Mouse (Mus musculus): Measurements from ENCODE around the gene B830017H08Rik. TPM values are rescaled to one million over a fixed set of nuclear protein-coding genes. Genes with fewer than 3 reads are reported as not detected.

Gene B830017H08Rik
- polyA plus RNA-seq, 1 experiment from 2014 or later, result 3.8 TPM

DNA sequence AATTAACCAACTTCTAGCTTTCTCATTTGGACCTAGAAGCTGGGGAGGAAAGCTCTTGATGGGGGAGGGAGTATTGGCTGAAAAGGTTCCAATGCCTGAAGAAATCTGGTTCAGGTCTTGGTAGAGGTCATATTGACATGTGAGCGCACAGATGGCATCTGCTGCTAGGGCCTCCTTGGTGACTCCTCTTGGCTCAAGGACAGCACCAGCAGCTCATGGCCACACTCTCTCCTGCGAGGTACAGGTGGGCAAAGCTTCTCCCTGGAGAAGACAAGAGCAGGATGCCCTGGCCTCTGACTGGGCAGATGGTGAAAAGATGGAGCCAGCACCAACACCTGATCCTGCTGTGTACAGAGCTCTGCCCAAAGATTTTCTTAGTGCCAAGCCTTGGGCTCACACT lies 6.4 kb upstream of the B830017H08Rik start:
- H3K36me3 ChIP-seq (ENCODE audit: control insufficient read depth, insufficient read depth, low read length), result no peaks in the 10 kb centered on the region
- 83% methylated on average over 2 of the region's 2 CpGs for WGBS
- H3K9me3 ChIP-seq (replicated peaks; ENCODE audit: control insufficient read depth, low read length, poor library complexity, severe bottlenecking), result no peaks in the 10 kb centered on the region
- H3K4me1 ChIP-seq (ENCODE audit: control insufficient read depth, insufficient read depth, low read length), result no peaks in the 10 kb centered on the region
- no peak overlapping the region for H3K27ac ChIP-seq (ENCODE audit: low read length)
- no peak for ATAC-seq
- H3K27me3 ChIP-seq (ENCODE audit: control insufficient read depth, insufficient read depth, low read depth, low read length), result peaks cover 11% of the 10 kb centered on the region
- H3K4me2 ChIP-seq (ENCODE audit: low read length), result no peak overlapping the region
- H3K9ac ChIP-seq (ENCODE audit: low read depth, low read length), result no peak overlapping the region
- no peak overlapping the region for H3K4me3 ChIP-seq (ENCODE audit: low read depth, low read length)

DNA sequence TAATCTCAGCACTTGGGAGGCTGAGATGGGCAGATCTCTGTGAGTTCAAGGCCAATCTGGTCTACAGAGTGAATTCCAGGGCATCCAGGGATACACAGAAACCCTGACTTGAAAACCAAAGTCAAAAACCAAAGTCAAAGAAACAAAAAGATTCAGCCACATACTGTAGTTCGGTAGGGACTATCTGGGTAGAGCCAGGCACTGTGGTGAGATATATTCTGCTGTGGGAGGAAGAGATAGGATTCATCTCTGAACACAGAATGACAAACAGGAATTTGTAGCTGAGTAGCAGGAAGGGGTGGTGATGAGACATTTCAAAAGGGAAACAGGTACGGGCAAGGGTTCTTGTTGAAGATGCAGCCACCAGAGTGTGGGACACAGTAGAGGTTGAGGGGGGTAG lies 4.7 kb upstream of the B830017H08Rik start:
- ATAC-seq, result no peak
- H3K9me3 ChIP-seq (replicated peaks; ENCODE audit: control insufficient read depth, low read length, poor library complexity, severe bottlenecking), result no peaks in the 10 kb centered on the region
- H3K27ac ChIP-seq (ENCODE audit: low read length), result no peak overlapping the region
- no peak overlapping the region for H3K9ac ChIP-seq (ENCODE audit: low read depth, low read length)
- H3K4me2 ChIP-seq (ENCODE audit: low read length), result no peak overlapping the region
- H3K36me3 ChIP-seq (ENCODE audit: control insufficient read depth, insufficient read depth, low read length), result no peaks in the 10 kb centered on the region
- no peak overlapping the region for H3K4me3 ChIP-seq (ENCODE audit: low read depth, low read length)
- 93% methylated on average over 2 of the region's 2 CpGs for WGBS
- peaks cover 5% of the 10 kb centered on the region; the same call in 1 of the 2 replicates for H3K4me1 ChIP-seq (ENCODE audit: control insufficient read depth, insufficient read depth, low read length)
- peaks cover 18% of the 10 kb centered on the region for H3K27me3 ChIP-seq (ENCODE audit: control insufficient read depth, insufficient read depth, low read depth, low read length)

DNA sequence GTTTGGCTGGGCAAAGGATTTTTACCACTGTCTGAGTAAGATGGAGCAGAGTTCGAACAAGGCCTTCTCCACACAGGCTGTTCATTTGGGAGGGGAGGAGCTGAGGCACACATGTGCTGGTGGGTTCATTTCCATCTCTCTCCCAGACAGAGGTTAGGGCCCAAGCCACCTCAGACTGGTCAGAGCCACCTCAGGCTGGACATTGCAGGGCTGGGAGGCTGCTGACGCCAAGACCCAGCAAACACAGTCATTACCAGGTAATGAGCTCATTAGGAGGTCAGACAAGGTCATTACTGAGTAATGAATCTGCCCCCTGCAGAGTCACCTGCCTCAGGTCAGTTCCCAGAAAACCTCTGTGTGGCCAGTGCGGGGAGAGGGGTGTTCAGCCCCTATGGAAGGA lies 4.1 kb upstream of the B830017H08Rik start:
- Histone ChIP-seq H3K27me3 (ENCODE audit: control insufficient read depth, insufficient read depth, low read depth, low read length) (peaks cover 18% of the 10 kb centered on the region), H3K4me1 (ENCODE audit: control insufficient read depth, insufficient read depth, low read length) (peaks cover 5% of the 10 kb centered on the region; the same call in 1 of the 2 replicates), H3K9me3 (replicated peaks; ENCODE audit: control insufficient read depth, low read length, poor library complexity, severe bottlenecking) (no peaks in the 10 kb centered on the region), H3K4me2 (ENCODE audit: low read length) (no peak overlapping the region), H3K4me3 (ENCODE audit: low read depth, low read length) (no peak overlapping the region), H3K27ac (ENCODE audit: low read length) (no peak overlapping the region), H3K9ac (ENCODE audit: low read depth, low read length) (no peak overlapping the region), H3K36me3 (ENCODE audit: control insufficient read depth, insufficient read depth, low read length) (no peaks in the 10 kb centered on the region)
- 53% methylated on average over 3 of the region's 3 CpGs for WGBS
- ATAC-seq, result no peak

DNA sequence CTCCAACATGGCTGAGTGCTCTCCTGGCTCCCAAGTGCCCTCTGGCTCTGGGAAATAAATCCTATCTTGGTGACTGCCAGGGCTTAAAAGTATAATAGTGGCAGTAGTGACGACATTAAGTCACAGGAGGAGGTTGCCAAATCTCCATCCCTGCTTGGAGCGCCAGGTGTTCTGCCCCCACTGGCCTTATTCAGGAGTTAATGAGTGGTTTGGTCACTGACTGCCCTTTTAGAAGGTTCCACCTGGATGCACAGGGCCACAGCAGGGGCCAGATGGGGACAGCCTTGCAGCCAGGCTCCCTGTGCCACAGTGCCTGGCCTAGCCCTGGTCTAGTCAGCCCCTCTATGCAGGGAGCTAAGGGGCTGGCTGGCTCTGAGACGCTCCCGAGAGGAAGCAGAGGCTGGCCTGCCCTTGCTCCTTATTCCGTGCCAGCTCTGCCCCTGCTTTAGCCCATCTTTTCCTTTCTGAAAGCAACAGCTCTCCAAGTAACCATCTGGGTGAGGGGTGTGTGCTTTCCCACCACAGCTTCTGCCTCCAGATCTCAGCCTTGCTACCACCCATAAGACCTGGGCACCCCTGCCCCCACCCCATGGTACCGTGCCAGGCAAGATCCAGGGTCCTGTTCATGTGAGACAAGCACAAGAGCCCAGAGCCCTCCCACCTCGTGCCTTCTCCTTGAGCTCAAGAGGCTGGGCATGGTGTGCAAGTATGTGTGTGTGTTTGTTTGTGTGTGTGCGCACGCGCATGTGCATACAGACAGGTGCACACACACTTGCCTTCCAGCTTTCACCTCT lies 2.3 kb upstream of the B830017H08Rik start:
- Histone ChIP-seq H3K27me3 (ENCODE audit: control insufficient read depth, insufficient read depth, low read depth, low read length) (peaks cover 18% of the 10 kb centered on the region), H3K4me2 (ENCODE audit: low read length) (no peak overlapping the region), H3K27ac (ENCODE audit: low read length) (no peak overlapping the region), H3K9me3 (replicated peaks; ENCODE audit: control insufficient read depth, low read length, poor library complexity, severe bottlenecking) (no peaks in the 10 kb centered on the region), H3K4me1 (ENCODE audit: control insufficient read depth, insufficient read depth, low read length) (peaks cover 18% of the 10 kb centered on the region), H3K9ac (ENCODE audit: low read depth, low read length) (no peak overlapping the region), H3K4me3 (ENCODE audit: low read depth, low read length) (no peak overlapping the region), H3K36me3 (ENCODE audit: control insufficient read depth, insufficient read depth, low read length) (no peaks in the 10 kb centered on the region)
- no peak for ATAC-seq
- WGBS, result 62% methylated on average over 10 of the region's 10 CpGs

- Histone ChIP-seq H3K27ac (ENCODE audit: low read length) (no peak overlapping the region), H3K9ac (ENCODE audit: low read depth, low read length) (no peak overlapping the region), H3K9me3 (replicated peaks; ENCODE audit: control insufficient read depth, low read length, poor library complexity, severe bottlenecking) (no peaks in the 10 kb centered on the region), H3K36me3 (ENCODE audit: control insufficient read depth, insufficient read depth, low read length) (no peaks in the 10 kb centered on the region), H3K4me1 (ENCODE audit: control insufficient read depth, insufficient read depth, low read length) (peaks cover 18% of the 10 kb centered on the region), H3K4me2 (ENCODE audit: low read length) (no peak overlapping the region), H3K27me3 (ENCODE audit: control insufficient read depth, insufficient read depth, low read depth, low read length) (peaks cover 24% of the 10 kb centered on the region), H3K4me3 (ENCODE audit: low read depth, low read length) (no peak overlapping the region)
- no peak for ATAC-seq
- 10% methylated on average over 11 of the region's 11 CpGs for WGBS
These were observed 1.1 kb upstream of the B830017H08Rik start for GRCm38 (mm10) chr16:17831781-17832180.

- peak overlapping the region; percentile 95 for H3K27ac ChIP-seq (ENCODE audit: low read length)
- no peaks in the 10 kb centered on the region for H3K36me3 ChIP-seq (ENCODE audit: control insufficient read depth, insufficient read depth, low read length)
- H3K4me3 ChIP-seq (ENCODE audit: low read depth, low read length), result peak overlapping the region; percentile 64
- peak overlapping the region; percentile 85 for H3K9ac ChIP-seq (ENCODE audit: low read depth, low read length)
- peak; percentile 76 for ATAC-seq
- H3K27me3 ChIP-seq (ENCODE audit: control insufficient read depth, insufficient read depth, low read depth, low read length), result peaks cover 24% of the 10 kb centered on the region
- no peaks in the 10 kb centered on the region for H3K9me3 ChIP-seq (replicated peaks; ENCODE audit: control insufficient read depth, low read length, poor library complexity, severe bottlenecking)
- H3K4me1 ChIP-seq (ENCODE audit: control insufficient read depth, insufficient read depth, low read length), result peaks cover 18% of the 10 kb centered on the region
- H3K4me2 ChIP-seq (ENCODE audit: low read length), result peak overlapping the region; percentile 84
- under 1% methylated on average over 29 of the region's 37 CpGs for WGBS
These were observed 380 bp downstream of the B830017H08Rik start for GRCm38 (mm10) chr16:17833321-17833680.

DNA sequence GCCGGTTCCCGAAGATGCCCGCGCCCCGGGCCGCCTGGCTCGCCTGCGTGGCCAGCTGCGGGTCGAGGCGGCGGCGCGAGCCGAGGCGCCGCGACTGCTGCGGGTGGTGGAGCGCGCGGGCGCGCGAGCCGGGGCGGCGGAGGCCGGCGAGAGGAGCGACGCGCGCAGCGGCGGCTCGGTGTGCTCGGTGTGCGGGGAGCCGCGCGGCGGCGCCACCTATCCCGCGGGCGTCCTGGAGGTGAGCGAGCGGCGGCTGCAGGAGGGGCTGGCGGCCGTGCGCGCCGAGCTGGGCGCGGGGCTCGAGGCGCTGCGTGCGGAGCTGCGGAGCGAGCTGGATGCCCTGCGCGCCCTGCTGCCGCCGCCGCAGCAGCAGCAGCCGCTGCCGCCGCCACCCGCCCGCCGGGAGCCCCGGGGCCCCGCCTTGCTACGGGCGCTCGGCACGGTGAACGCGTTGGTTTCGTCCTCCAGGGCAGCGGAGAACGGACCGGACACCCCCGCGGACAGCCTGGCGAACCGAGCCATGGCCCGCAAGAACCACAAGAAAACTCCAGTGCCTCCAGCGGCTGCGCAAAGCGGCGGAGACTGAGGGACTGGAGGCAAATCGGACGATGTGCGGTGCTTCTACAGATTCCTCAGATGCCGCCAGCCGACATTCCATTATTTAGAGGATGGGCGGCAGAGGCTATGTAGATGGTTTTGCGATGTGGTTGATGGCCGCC lies 919 bp downstream of the B830017H08Rik start:
- Histone ChIP-seq H3K4me3 (ENCODE audit: low read depth, low read length) (peak overlapping the region; percentile 64), H3K27ac (ENCODE audit: low read length) (peak overlapping the region; percentile 95), H3K36me3 (ENCODE audit: control insufficient read depth, insufficient read depth, low read length) (no peaks in the 10 kb centered on the region), H3K4me2 (ENCODE audit: low read length) (peak overlapping the region; percentile 84), H3K9me3 (replicated peaks; ENCODE audit: control insufficient read depth, low read length, poor library complexity, severe bottlenecking) (no peaks in the 10 kb centered on the region), H3K27me3 (ENCODE audit: control insufficient read depth, insufficient read depth, low read depth, low read length) (peaks cover 24% of the 10 kb centered on the region), H3K9ac (ENCODE audit: low read depth, low read length) (peak overlapping the region; percentile 85), H3K4me1 (ENCODE audit: control insufficient read depth, insufficient read depth, low read length) (peaks cover 18% of the 10 kb centered on the region)
- peak; percentile 79 for ATAC-seq
- WGBS, result under 1% methylated on average over 60 of the region's 103 CpGs

GRCm38 (mm10) chr16:17834543-17834942 lies 1.6 kb downstream of the B830017H08Rik start:
- Histone ChIP-seq H3K27me3 (ENCODE audit: control insufficient read depth, insufficient read depth, low read depth, low read length) (peaks cover 24% of the 10 kb centered on the region), H3K4me1 (ENCODE audit: control insufficient read depth, insufficient read depth, low read length) (peaks cover 18% of the 10 kb centered on the region), H3K4me2 (ENCODE audit: low read length) (peak overlapping the region; percentile 84), H3K9ac (ENCODE audit: low read depth, low read length) (peak overlapping the region; percentile 85), H3K9me3 (replicated peaks; ENCODE audit: control insufficient read depth, low read length, poor library complexity, severe bottlenecking) (no peaks in the 10 kb centered on the region), H3K36me3 (ENCODE audit: control insufficient read depth, insufficient read depth, low read length) (no peaks in the 10 kb centered on the region), H3K27ac (ENCODE audit: low read length) (peak overlapping the region; percentile 95), H3K4me3 (ENCODE audit: low read depth, low read length) (peak overlapping the region; percentile 64)
- ATAC-seq, result peak; percentile 4
- 42% methylated on average over 7 of the region's 7 CpGs for WGBS

GRCm38 (mm10) chr16:17835481-17835880 lies 2.6 kb downstream of the B830017H08Rik start:
- no peaks in the 10 kb centered on the region for H3K36me3 ChIP-seq (ENCODE audit: control insufficient read depth, insufficient read depth, low read length)
- H3K27ac ChIP-seq (ENCODE audit: low read length), result no peak overlapping the region
- H3K4me1 ChIP-seq (ENCODE audit: control insufficient read depth, insufficient read depth, low read length), result peaks cover 18% of the 10 kb centered on the region
- H3K9ac ChIP-seq (ENCODE audit: low read depth, low read length), result no peak overlapping the region
- H3K4me3 ChIP-seq (ENCODE audit: low read depth, low read length), result no peak overlapping the region
- 49% methylated on average over 13 of the region's 13 CpGs for WGBS
- no peaks in the 10 kb centered on the region for H3K9me3 ChIP-seq (replicated peaks; ENCODE audit: control insufficient read depth, low read length, poor library complexity, severe bottlenecking)
- H3K4me2 ChIP-seq (ENCODE audit: low read length), result no peak overlapping the region; the same call in 1 of the 2 replicates
- ATAC-seq, result no peak
- peaks cover 21% of the 10 kb centered on the region for H3K27me3 ChIP-seq (ENCODE audit: control insufficient read depth, insufficient read depth, low read depth, low read length)

Measured in midbrain, embryonic 16.5 days (tissue).